Mouse (Mus musculus): ENCODE data around the gene Abhd17a.

DNA sequence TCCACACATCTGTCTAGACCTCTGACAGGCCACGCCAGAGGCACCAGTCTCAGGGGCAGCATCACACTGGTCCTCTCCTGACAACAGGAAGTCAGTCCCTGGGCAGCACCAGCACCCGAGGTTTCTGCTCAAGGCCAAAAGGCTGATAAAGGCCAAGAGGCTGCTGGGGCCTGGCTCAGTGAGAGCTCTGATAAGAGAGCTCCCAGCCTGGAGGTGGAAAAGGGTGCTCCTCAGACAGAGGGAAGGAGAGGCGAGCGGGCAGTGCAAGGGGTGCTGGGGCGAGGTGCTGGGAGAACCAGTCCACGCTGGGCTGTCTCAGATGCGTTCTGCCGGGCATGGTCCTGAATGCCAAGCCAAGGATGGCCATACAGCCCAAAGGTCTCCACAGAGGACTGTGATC lies 36.6 kb downstream of the Abhd17a start:
- TF ChIP-seq GATA1 (IDR thresholded peaks at IDR 0.05; ENCODE audit: borderline replicate concordance, low read length) (no peak), FLI1 (IDR thresholded peaks at IDR 0.05; ENCODE audit: low read length) (no peak)

All from megakaryocyte, embryonic 14.5 days (primary cell).